Mouse (Mus musculus) ovary, adult 2 months (tissue): ENCODE data around the gene Dmrtc1c1. TPM values are rescaled to one million over a fixed set of nuclear protein-coding genes. Genes with fewer than 3 reads are reported as not detected.

Experiments
- polyA plus RNA-seq: library from polyadenylated mRNA; depleted of rRNA; stranded (reverse); fragments of >200 nt; gene quantifications from 2 replicates; pipeline ENCODE4 v1.2.3, GENCODE M21; 2012; rRNA removed

Dmrtc1c1 gene
- not detected in 2 replicates for polyA plus RNA-seq

GRCm38 (mm10) chrX:102802663-102803062, at the start of gene Dmrtc1c1:
Dmrtc1c1 (plus strand) TSS chrX:102802963.

DNA sequence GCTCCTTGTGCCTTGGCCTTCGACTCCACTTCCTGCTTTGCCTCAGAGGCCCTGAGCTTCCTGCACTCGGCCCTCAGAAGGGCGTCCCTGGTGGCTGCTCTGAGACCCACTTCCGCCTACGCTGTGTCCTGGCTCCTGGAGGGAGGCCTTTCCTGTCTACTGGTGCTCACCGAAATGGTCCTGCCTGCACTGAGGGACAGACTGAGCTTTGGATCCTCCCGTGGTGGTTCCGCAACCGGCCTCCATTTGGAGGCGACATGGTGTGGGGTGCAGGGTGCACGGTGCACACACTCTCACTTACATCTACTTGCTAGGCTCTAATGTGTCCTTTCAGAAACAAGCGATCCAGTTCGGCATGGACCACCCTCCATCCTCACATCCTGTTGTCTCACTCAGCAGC, 51.8 kb downstream of the Dmrtc1c1 start, which contains the start of gene Dmrtc1c2:
Gene Dmrtc1c2 (minus strand): TSS at position 101 of the 400 bp plus-strand sequence.

Other genes starting within 250 kb of the Dmrtc1c1 start
- 8.1 and 9.7 TPM in 2 replicates for gene Phka1, start 158.7 kb upstream of the Dmrtc1c1 start, polyA plus RNA-seq
- gene Gm3880, start 116.0 kb upstream of the Dmrtc1c1 start, polyA plus RNA-seq: not detected in 2 replicates
- gene Gm9112, start 95.3 kb upstream of the Dmrtc1c1 start, polyA plus RNA-seq: not detected in 2 replicates
- not detected in 2 replicates for gene Dmrtc1b, start 95.1 kb upstream of the Dmrtc1c1 start, polyA plus RNA-seq
- gene Dmrtc1c2, start 51.7 kb downstream of the Dmrtc1c1 start, polyA plus RNA-seq: not detected in 2 replicates
- not detected in 2 replicates for gene 1700031F05Rik, start 65.0 kb downstream of the Dmrtc1c1 start, polyA plus RNA-seq
- 1.6 and 2.2 TPM in 2 replicates for gene Dmrtc1a, start 105.7 kb downstream of the Dmrtc1c1 start, polyA plus RNA-seq
- not detected in 2 replicates for gene 1700011M02Rik, start 105.9 kb downstream of the Dmrtc1c1 start, polyA plus RNA-seq
- not detected in 2 replicates for gene 1700018G05Rik, start 125.4 kb downstream of the Dmrtc1c1 start, polyA plus RNA-seq